Mouse (Mus musculus) urinary bladder, postnatal 4 days (tissue): ENCODE measurements around the gene Phlpp1.

ENCODE experiments used
- DNase-seq, 2 experiments: peaks; one replicate each; pipeline ENCODE4 v3.0.0; 2021 to 2022; ENCODE audit warnings: low spot score in 2 of 2

Gene Phlpp1

DNA sequence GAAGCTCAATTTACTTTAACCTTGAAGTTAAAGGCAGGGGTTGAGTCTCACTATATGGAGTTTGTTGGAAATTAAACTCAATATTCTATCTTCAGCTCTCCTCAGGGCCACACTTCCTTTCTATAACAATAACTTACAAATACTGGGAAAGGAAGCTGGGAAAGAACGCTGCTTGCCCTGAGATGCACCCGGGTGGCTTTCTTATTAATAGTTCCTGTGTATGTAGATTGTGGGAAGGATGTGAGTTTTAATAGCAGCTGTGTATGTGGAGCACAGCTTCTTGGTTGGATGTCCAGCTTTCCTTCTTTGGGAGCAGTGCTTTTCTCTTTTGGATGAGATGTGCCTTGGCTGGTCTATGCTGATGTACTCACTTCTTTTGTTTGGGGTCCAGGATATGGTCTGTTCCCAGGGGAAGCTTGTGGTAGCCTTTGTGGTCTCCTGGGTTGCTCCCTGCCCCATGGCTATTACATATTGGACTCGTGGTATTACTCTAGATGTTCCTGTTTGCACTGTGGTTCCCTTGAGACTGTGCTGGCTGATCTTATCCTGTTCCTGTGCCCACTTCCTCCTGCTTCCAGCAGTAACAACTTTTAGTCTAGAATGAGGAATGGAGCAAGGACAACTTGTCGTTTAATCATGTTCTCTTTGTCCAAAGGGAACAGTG, 145.2 kb downstream of the Phlpp1 start:
- DNase-seq: no peak

GRCm38 (mm10) chr1:106318341-106318740, 146.8 kb downstream of the Phlpp1 start:
- no peak for DNase-seq

DNA sequence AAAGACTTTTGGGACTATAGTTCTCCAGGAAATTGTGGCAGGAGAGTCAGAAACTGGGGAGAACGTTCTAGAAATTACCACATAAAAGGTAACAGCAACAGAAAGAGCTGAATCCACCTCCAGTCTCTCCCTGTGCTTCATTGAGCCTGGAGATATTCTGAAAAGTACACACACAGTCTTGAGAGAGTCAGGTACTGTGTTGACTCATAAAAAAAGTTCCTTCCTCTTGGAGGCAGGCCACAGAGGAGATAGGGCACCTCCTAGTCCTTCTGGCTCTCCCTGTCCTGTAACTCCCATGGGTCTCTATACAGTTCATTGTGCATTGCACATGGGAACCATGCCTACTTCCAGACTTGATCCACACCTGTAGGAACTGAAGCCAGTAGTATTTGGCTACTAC, 149.0 kb downstream of the Phlpp1 start:
- DNase-seq: no peak

- no peak for DNase-seq
Observed at GRCm38 (mm10) chr1:106321432-106322126, 150.0 kb downstream of the Phlpp1 start.

- DNase-seq: no peak
Observed at GRCm38 (mm10) chr1:106326691-106327090, 155.1 kb downstream of the Phlpp1 start.

GRCm38 (mm10) chr1:106342100-106342499, 170.5 kb downstream of the Phlpp1 start:
- no peak for DNase-seq

- DNase-seq: no peak
Observed at GRCm38 (mm10) chr1:106345265-106345664, 173.7 kb downstream of the Phlpp1 start.

DNA sequence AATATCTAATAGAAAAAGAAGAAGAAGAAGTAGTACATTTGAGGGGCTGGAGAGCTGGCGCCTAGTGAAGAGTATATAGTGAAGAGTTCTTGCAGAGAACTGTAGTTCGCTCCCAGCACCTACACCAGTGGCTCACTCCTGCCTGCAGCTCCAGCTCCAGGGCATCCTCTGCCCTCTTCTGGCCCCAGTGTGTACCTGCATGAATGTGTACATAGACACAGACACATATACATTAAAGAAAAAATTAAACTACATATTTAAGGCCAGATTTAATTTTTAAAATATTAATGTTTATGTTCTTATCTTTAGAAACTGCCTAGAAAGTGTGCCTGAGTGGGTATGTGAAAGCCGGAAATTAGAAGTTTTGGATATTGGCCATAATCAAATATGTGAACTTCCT, 175.2 kb downstream of the Phlpp1 start:
- DNase-seq: no peak

DNA sequence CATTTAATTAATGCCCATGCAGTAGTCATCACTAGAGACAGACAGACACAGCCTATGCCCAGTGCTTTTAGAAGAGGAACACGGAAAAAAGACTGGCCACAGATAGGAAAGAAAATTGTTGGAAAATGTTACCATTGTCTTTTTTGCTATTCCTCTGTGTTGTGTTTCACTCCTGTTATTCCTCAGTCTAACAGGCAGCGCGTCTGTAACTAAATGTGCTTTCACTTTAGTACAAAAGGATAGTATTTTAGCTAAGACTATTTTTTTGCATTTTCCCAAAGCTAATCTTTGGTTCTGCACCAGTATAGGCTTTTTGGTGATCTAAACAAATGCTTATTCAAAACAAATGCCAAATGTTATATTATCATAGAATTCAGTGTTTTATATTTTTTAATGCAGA, 177.6 kb downstream of the Phlpp1 start:
- no peak for DNase-seq

- no peak for DNase-seq
Observed at GRCm38 (mm10) chr1:106351512-106351911, 180.0 kb downstream of the Phlpp1 start.

DNA sequence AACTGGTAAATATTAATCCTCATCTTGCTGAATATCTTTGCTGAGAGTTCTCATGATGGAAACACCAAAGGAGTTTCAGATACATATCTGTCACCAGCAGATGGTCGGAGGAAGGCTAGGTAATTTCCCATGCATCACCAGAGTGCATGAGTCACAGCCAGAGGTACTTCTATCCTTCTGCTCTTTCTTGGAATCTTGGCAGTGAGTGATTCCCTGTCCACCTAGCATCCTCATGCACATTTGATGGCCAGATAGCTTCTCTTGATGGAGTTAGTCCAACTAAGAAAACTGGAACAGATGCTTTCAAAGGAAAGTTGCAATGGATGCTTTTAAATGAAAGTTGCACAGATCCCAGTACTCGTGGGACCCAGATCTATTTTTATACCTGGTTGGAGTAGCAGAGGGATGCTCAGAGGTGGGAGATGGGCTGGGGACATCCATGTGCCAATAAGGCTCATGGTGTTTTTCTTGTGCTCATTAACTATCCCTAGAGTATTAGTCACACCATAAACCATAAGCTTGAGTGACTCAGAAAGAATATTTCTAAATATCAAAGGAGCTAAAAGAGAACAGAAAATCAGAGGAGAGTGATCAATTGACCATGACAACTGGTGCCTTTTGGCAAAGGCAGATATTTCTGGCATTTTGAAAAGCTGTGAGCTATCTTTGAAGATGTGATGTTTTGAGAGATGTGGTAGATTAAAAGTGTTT, 181.4 kb downstream of the Phlpp1 start:
- DNase-seq: no peak

DNA sequence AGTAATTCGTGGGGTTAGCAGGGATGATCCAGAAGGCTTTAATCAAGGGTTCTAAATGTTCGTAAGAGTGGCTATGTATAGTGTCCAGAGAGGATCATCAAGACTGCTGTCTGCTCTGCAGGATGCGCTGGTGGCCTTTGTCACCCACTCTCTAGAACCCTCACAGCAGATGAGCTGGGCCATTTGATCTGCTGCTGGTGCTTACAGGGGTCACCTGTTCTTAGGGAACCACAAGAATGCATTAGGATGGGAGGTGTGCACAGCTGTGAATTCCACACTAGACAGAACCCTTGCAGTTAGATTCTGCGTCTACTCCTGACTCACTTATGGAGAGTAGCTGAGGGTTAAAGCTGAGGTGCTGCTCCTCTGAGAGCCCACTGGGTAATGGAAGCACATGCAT, 182.4 kb downstream of the Phlpp1 start:
- DNase-seq: no peak

DNA sequence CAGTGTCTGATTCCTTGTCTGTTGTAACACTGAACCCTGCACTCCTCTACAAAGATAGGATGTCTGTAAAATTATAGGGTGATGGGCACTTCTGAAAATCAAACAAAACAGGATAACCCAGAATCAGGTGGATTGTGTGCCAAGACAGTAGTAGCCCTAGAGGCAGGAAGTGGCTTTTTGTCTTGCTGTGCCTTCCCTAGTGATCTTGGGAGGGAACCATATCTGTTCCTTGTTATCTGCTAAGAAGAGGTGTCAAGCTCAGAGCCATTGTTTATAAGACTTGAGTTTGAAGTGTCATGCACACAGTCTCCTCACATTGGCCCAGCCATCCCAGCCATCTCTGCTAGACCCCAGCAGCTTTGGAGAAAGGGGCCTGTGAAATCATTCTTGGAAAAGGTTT, 187.9 kb downstream of the Phlpp1 start:
- no peak for DNase-seq

DNA sequence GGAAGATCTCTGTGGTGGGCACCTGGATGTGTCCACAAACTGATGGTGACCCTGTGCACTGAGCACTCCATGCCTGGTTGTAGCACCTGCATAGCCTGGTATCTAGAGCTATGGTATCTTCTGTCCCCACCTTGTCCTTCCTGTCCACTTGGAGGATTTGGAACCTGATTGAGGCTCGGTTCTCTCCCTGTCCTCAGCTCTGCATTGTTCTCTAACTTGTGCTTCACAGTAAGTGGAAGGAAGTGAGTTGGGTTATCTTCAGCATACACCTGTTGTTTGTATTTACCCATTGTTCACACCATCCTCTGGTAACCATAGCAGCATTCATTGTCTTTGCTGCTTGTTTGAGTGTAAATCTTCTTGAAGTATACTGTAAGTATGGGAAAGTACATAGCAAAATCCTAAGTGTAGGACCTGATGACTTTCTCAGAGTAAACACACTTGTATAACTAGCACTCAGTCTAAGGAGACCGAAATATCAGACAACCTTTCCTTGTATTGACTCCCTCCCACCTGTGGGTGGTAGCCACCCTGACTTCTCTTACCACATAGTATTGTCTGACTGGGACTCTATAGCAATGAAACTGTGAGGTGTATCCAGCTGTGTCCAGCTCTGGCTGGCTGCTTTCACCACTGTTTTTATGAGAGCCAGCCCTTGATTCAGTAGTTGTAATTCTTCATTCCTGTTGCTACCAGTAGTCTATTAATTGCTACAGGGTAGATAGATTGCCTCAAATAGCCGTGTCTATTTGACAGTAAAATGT, 191.5 kb downstream of the Phlpp1 start:
- DNase-seq: no peak

GRCm38 (mm10) chr1:106369330-106369729, 197.8 kb downstream of the Phlpp1 start:
- no peak for DNase-seq

GRCm38 (mm10) chr1:106372446-106372845, 200.9 kb downstream of the Phlpp1 start:
- no peak for DNase-seq

GRCm38 (mm10) chr1:106373656-106374055, 202.1 kb downstream of the Phlpp1 start:
- no peak for DNase-seq

DNA sequence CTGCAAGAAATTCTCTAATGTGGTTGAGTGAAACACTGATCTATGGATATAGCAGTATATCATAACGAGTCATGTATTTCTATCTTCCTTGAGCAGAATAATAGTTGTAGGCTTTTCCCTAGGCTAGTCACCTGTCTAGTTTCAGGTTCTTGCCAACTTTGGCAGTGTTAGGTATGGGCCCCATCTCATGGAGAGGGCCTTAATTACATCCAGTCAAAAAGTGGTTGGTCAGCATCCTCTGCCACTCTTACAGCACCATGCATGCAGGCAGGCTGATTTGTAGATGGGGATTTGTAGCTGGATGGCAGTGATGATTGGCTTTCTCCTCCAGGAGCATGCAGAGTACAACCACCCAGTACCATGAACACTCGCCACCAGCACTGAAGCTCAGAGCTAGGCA, 202.7 kb downstream of the Phlpp1 start:
- DNase-seq: no peak

GRCm38 (mm10) chr1:106374971-106375370, 203.4 kb downstream of the Phlpp1 start:
- DNase-seq: no peak

DNA sequence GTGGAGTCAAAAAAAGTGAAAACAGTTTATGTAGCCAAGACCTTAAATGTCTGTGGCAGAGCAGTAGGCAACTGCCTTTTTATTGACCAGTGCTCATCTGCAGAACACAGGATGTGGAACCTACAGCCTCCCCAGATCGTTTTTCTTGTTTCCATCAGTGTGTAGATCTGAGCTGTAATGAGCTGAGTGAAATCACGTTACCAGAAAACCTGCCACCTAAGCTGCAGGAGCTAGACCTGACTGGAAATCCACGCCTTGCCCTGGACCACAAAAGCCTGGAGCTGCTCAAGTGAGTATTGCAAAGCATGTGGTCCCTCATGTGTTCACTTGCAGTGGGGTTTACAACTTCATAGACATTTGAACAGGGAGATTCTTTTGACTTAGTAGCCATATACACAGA, 204.5 kb downstream of the Phlpp1 start:
- DNase-seq: no peak

DNA sequence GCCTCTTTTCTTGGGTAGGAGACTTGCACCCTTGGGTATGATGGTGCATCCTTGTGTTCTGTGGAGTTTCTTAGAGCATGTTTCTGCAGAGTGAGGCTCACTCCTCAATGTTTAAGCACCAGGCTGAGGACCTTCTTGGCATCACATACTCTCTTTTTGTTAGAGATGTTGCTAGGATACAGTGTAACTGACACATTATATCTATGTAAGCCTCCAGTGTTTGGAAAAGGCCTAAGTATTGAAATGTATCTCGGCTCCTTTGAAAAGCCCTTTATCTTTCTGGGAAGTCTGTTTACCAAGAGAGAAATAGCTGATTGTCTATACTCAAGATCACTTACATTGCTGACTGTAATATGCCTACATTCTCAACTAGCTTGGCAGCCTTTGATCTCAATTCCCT, 208.9 kb downstream of the Phlpp1 start:
- no peak for DNase-seq

DNA sequence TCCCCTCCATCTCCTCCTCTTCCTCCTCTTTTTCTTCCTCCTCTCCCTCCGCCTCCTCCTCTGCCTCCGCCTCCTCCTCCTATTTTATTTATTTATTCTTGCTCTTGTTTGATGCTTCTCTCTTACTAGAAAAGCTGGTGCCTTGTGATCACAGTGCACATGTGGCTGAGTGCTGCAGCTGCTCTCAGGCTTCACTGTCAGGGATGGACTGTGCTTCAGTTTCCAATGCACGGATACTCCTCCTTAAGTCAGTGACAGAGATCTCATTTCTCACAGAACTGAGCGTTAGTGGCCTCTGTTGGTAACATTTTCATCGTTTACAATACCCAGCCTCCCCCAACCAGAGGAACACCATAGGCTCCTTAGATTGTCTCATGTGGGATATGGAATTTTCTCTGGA, 215.0 kb downstream of the Phlpp1 start:
- no peak for DNase-seq
